Mouse (Mus musculus) activated CD4-positive, CD25-positive, alpha-beta regulatory T cell, adult 4 months (primary cell): ENCODE measurements around the gene Fndc4. TPM values are rescaled to one million over a fixed set of nuclear protein-coding genes. Genes with fewer than 3 reads are reported as not detected.

Experiments
- ATAC-seq: one replicate; pipeline ENCODE4 v1.8.0; 2017
- polyA plus RNA-seq, 2 experiments: library from polyadenylated mRNA; unstranded; fragments of 100-300 nt; shearing (Covaris generic); gene quantifications; one replicate each; pipeline ENCODE4 v1.2.1; 2017

Fndc4 gene
- not detected for polyA plus RNA-seq

DNA sequence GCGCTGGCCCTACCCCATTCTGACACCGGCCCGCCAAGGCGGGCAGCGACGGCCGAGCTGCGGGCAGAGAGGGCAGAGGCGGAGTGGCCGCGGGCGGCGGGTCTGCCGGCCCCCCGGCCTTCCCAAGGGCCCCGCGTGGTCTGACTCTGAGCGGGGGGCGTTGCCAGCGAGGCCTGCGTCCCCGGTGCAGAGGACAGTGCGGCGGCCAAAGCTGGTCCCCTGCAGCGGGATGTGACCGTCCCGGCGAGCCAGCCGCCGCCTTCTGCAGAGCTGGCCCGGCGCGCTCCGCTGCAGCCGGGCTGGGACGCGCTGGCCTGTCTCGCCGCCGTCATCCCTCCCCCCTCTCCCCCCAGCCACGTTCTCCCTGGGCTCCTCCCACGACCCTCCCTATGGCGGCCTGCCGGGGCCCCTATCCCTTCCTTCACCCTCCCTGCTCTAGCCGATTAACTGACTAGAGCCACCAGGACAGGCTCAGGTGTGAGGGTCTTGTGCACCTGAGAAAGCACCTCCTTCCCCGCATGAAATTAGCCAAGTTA, at the start of gene Fndc4:
Gene Fndc4 (minus strand): TSS at position 475 of the 536 bp plus-strand sequence.
- ATAC-seq, result no peak

DNA sequence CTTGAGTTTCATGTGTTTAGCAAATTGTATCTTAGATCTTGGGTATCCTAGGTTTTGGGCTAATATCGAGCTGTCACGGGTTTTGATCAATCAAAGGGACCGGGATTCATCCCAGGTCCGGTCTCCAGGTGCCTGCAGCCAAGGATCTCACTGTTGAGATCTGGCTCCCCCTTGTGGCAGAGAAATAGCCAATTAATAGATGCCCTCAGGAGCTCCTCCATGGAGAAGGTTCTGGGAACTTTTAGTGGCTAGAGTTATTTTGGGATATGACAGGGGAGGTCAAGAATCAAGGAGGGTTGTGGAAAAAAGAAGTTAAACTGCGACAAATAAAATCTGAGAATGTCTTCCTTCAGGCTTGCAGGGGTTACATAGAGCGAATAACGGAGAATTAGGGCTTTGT, 32.4 kb upstream of the Fndc4 start:
- ATAC-seq, result no peak

DNA sequence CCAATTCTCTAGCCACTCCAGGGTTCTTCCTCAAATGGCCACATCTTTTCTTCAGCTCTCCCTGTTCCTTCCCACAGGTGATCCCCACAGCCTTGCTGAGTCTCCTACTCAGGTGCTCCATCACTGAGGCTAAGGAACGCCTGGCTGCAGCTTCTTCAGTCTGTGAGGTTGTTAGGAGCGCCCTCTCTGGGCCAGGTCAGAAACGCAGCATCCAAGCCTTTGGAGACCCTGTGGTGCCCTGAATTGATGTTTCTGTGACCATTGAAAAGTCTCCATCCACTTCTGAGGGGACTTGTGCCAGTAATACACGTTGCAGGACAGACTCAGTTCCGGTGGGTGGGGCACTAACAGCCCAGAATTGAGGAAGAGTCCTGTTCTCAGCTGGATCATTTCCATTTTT, 31.0 kb upstream of the Fndc4 start:
- ATAC-seq, result no peak

DNA sequence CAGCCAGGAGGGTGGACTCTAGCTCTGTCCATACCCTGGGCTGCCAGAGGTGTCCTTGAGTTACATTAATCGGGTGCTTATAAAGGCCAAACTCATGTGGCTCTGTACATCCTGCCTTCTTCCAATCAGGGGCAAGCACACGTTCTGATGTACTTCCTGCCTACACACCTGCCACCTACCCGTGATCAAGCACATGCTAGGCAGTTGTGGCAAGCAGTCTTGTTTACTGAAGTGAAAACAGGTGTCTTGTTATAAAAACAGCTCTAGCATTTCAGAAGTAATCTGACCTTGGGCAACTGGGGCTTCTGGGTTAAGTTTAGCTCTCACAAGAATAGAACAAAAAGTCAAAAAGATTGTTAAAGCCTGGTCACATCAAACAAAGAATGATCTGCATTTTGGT, 28.2 kb upstream of the Fndc4 start:
- no peak for ATAC-seq

DNA sequence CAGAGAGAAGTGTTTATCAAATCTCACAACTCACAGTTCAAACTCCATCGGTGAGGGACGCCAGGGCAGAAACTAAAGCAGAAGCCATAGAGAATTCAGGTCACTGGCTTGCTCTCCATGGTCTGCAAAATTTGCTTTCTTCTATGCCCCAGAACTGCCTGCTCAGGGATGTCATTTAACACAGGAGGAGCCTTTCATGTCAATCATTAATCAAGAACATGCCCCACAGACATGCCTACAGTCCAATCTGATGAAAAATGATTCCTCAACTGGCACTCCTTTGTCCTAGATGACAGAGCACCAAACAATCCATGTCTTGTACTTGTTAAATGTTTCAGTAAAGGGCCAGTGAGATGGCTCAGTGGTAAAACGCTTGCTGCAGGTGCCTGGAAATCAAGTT, 26.9 kb upstream of the Fndc4 start:
- no peak for ATAC-seq

DNA sequence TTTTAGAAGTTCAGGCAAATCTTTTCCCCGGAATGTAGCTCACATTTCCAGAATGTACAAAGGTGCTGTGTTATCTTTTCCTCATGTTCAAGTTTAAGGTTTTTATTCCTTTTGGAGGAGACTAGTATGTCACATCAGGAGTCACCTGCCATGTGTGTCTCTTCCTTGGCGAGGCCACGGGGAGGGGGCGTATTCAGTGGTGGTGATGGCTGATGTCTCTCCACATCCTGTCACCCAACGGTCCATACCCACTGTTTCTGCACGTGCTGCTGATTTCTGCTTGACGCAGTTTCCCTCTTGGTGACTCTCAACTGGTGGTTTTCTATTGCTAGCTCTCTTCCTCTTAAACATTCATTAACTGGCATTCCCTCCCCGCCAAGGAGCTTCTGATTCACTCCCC, 16.9 kb upstream of the Fndc4 start:
- ATAC-seq, result no peak

DNA sequence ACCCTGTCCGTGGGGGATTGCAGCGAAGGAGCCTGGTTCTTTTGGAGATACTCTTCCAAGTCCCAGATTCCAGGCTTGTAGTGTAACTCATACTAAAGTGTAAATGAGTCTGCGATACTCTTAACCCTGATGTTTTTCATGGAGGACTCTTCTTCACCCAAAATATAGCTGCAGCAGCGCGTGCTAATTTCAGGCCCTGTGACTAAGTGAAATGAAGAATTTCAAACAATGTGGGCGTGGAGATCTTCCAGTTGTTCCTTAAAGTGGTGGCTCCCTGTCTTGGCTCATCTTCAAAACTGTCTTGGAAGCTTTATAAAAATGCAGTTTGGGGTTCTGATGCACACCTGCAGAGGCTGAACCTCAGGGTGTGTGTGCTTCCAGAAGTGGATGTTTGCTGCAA, 7.2 kb upstream of the Fndc4 start:
- no peak for ATAC-seq

DNA sequence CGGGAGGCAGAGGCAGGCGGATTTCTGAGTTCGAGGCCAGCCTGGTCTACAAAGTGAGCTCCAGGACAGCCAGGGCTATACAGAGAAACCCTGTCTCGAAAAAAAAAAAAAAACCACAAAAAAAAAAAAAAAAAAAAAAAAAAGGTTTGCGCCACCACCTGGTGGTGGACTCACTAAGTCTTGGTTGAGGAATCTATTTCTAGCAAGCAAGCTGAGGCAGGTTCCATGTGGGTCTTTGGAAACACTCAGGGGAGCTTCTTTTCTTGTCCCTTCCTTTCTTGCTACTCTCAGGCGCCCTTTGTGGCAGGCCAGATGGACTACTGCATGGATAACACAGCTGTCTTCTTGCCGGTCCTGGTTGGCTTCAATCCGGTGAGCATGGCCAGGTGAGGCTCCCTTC, 6.0 kb upstream of the Fndc4 start:
- no peak for ATAC-seq

DNA sequence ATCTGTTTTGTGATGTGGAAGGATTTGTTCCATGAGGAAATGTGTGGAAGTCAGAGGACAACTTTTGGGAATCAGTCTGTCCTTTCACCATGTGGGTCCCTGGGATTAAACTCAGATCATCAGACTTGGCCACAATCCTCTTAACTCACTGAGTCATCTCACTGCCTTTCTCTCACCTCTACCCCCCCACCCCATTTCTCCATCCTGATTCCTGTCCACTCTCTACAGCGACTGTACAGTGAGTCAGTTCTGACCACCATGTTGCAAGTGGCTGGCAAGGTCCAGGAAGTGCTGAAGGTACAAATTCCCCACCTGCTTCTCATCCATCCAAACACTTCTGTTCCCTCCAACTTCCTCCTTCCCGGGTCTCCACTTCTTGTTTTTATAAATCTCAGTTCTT, 2.6 kb upstream of the Fndc4 start:
- no peak for ATAC-seq

DNA sequence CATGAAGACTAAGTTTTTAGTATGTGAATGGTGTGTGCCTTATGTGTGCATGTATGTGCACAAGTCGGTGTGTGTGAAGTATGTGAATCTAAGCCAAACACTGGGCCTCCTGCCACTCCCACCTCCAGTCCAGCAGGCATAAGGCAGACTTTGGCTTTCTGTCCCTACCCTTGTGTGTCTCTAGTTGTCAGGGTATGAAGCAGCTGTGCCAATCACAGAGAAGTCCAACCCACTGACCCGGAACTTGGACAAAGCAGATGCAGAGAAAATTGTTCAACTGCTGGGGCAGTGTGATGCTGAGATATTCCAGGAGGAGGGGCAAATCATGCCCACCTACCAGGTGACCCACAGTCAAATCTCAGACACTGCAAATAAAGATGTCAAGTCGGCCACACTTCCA, 2.1 kb upstream of the Fndc4 start:
- no peak for ATAC-seq

DNA sequence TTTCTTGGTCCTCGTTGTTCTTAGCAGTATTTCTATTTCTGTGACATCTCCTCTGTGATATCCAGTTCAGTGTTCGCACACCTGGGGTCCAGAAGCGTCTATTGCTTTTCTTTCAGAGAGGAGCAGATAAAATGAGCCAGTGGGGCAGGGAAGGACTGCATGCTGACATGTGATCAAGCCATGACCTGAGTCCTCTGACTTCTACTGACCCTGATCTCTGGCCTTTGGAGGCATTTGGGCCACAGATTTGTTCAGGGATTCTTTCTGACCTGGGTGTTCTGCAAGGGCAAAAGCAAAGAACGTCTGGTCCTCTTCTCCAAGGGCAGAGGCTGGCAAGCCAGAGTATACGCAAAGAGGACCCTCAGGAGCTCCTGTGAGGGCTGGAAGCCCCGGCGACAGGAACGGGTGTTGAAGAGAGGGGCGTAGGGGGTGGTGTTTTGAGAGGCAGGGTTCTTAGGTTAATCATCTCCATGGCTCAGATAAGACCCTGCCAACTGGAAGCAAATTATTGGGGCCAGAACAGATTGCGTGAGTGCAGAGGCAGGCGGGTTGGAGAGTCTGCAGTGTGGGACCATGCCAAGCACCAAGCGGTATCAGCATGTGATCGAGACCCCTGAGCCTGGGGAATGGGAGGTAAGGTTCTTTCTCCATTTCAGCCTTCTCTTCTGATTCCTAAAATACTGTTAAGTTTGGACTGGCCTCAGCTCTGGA, 1.3 kb upstream of the Fndc4 start, which contains the start of gene Gckr:
Gene Gckr (plus strand): TSS at position 397 of the 711 bp plus-strand sequence.
- ATAC-seq, result no peak

DNA sequence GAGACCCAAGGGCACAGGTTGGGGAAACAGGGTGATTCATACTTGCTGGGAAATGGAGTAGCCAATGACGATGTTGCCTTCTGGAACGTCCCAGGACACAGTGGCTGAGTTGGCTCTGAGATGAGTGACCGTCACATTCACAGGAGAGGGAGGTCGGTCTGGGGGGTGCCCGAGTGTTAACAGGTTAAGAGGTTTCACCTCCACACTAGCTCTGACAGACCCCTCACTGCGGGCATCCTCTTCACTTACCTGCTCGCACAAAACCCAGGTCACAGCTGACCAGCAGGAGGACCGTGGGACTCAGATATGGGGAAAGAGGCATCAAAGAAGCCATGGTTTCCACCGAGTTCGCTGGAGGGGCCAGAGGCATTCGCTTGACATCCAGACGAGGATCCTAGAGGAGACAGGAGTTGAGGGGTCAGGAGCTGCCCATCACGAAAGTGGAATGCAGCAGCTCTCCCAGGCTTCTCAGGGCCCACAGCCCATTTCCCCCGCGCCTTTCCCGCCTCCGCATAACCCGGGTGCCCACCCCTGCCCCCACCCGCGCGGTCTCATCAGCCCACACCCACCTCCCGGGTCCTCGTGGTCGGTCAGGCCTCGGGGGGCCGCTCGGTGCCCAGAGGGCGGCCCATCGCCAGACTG, 795 bp downstream of the Fndc4 start:
- no peak for ATAC-seq

DNA sequence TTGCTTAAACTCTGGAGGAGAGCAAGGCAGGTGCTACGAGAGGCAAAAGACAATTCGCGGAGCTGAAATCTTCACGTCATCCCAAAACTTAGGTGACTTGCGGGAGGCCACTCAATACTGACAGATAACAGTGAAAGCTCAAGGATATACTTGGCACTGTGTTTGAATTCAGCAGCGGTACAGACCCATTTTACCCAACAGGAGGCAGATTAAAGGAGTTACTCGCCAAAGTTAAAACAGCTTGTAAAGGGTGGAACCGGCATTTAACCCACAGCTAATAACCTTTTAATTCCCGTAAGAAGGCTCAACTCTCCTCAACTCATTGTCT, 4.6 kb downstream of the Fndc4 start:
- no peak for ATAC-seq

DNA sequence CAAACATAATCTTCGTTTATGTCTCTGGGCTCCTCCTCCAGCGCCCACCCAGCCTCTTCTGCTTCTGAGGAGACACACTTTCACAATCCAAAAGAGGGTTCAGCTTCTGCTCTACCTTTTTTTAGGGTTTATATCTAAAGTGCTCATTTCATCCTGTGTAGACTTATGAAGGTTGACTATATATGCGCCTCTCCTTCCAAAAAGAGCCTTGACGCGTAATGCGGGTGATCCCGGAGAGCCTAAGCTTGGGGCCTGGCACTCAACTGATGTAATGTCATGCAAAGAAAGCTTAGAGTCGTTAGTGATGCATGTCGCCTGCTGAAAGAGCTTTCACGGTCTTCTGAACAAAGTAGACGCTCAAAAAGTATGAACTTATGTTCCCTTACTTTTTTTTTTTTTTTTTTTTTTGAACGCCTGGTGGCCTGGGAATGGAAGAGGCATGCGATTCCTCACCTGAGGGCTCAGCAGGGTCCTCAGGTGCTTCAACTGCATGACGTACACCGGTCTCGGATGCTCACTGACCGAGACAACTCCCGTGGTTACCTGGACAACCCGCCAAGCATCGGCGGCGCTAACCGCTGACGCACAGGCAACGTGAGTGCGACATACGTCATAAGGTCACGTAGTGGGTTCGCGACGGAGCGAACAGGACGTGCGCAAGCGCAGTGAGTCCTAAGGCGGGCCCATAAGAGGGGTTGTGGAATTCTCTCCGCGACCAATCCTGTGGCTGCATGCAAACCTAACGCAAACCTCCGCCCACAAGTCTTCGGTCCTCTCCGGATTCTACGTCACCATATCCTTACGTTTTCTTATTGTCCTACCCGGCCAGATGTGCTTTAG, 5.1 kb downstream of the Fndc4 start, which contains the start of gene Ift172:
Gene Ift172 (minus strand): TSS at position 596 of the 840 bp plus-strand sequence.
- peak; percentile 96 for ATAC-seq

DNA sequence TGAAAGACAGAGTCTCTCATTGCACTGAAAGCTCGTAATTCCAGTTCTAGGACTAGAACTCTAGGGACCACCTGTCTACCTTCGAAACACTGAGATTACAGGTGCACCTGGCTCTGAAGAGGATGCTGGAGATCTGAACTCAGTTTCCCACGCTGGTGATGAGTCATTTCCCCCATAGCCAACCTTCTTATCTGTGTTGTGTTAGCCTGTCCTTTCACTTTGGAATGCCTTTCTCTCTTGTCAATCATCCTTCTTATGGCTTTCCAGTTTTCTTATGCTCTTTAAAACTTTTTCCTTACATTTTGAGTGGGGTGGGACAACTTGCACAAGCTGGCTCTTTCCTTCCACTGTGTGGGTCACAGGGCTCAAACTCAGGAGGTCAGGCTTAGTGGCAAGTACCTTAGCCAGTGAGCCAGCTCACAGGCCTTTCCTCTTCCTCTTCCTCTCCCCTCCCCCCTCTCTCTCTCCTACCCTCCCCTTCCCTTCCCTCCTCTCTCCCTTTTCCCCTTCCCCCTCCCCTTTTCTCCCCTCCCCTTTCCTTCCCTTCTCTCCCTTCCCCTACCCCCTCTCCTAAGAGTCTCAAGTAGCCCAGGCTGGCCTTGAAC, 6.2 kb downstream of the Fndc4 start:
- ATAC-seq, result no peak

DNA sequence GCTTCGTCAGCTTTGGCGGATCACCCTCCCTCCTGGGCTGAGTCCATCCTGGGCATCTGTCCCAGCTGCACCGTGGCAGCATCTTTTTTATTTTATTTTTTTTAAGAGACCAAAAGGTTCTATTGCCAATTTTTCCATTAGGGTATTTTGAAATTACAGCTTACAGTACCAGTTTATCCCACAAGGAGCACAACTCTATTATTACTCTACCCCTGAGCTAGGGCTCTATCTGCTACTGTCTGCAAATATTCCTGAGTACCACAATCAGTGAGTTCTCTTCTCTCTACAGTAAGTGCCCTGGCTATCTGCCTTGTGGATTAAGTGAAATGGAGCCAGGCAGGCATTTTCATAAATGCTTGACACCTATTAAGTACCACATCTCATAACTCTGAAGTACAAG, 7.2 kb downstream of the Fndc4 start:
- no peak for ATAC-seq

DNA sequence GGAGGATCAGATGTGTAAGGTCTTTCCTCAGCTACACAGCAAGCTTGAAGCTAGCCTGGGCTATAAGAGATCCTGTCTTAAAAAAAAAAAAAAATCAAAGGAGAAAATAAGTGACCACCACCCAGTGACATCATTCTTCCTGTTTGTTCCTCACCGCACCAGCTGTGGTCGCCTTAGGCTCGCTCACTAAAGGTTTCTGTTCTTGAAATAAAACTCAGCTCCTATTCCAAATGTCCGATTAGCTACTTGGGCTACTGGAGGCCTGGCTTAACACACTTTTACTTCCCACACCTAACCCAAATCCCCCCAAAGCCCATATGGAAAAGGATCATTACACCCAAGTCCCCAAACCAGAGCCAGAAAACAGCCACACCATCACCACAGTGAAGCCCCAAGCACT, 7.7 kb downstream of the Fndc4 start:
- no peak for ATAC-seq

DNA sequence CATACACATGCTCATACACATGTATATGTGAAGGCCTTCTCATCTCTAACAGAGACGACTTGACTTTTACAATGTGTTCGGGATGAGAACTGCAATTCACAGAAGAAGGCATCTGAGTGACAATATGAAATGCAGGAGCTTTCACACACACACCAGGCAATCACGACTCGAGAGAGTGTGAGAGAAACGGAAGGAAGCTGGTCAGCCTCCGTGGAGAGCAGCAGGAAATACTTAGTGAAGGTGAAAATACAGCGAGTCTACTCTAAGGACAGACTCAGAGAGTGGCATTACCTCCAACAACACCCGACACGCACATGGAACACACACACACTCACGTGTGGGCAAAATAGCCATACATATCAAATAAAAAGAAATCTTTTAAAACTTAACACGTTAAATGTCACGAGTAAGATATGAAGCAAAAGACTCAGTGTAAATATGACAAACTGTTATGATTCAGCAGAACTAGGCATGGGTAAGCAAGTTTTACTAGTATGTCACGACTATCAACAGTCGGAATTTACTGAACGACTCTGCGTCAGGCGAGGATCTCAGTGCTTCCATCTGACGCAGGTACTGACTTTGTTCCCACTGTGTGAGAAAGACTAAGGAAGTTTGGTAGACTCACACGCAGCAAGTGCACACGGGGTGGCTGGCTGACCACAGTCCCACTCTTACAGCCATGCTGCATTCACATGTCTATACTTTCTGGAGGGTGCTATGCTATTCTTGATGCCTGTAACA, 16.5 kb downstream of the Fndc4 start:
- ATAC-seq, result peak; percentile 19

DNA sequence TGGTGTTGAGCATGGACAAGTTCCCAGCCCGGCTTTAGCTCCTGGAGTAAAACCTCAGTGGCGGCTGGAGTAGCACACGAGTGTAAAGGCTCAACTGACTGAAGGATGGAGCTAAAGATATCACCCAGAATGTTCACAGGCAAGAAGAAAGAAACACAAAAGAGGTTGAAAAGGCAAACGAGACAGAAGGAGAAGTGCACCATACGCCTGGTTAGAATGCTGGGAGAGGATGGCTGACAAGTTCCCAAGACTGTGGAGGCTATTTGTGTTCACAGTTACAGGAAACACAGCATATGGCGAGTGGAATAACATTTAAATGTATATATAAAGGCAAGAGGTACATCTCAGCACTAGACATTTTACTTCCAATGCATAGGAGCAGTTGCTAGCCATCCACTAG, 22.9 kb downstream of the Fndc4 start:
- ATAC-seq, result no peak

DNA sequence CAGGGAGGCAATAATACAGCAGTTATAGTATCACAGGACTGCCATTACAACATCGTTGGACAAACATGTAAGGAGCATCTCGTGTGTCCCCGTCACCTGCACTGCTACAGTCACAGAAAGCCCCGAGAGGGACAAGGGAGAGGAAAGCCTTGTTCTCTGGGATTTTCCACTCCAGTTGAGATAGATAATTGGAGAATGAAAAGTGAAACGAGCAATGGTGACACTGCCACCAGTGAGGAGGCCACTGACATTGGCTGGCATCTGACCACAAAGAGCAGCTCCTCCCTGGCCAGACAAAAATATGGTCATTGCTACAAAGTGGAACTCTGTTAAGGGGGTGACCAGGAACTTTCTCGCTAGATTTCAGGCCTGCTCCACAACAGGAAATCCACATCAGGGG, 28.2 kb downstream of the Fndc4 start:
- ATAC-seq, result no peak

DNA sequence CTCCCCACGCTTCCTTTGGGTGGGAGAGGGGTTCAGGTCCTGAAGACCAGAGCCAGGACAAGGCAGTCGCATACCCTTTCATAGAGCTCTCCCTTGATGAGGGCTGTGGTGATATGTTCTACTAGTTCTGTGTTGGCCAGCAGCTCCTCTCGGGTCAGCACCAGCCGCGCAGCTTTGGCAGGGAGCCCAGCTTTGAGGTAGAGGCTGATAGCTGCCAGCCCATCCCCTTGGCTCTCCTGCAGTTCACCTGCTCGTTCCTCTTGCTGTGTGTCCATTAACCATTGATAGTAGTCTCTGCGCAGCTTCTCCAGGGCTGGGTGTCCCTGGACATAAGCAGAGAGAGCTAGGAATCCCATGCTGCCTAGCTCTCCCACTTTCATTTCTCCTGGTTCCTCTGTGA, 29.8 kb downstream of the Fndc4 start:
- ATAC-seq, result no peak

DNA sequence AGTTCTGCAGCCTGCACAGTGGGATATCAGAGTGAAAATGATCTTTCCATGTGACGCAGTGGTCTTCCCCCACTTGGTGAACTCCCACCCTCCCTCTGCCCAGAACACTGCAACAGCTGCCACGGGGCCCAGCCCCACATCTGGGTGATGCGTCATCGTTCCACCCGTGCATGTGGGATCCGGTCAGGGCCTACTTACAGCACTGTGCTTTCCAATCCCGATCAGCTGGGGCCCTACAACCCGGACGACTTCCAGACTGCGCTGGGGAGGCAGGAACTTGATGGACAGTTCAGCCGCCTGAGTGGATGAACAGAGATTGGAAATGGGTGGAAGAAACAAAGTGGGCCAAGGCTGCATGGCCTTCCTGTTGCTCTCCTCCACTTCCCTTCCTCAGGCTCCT, 38.3 kb downstream of the Fndc4 start:
- no peak for ATAC-seq
